Mouse (Mus musculus): Measurements from ENCODE around the gene Ppef2.

The Ppef2 gene

DNA sequence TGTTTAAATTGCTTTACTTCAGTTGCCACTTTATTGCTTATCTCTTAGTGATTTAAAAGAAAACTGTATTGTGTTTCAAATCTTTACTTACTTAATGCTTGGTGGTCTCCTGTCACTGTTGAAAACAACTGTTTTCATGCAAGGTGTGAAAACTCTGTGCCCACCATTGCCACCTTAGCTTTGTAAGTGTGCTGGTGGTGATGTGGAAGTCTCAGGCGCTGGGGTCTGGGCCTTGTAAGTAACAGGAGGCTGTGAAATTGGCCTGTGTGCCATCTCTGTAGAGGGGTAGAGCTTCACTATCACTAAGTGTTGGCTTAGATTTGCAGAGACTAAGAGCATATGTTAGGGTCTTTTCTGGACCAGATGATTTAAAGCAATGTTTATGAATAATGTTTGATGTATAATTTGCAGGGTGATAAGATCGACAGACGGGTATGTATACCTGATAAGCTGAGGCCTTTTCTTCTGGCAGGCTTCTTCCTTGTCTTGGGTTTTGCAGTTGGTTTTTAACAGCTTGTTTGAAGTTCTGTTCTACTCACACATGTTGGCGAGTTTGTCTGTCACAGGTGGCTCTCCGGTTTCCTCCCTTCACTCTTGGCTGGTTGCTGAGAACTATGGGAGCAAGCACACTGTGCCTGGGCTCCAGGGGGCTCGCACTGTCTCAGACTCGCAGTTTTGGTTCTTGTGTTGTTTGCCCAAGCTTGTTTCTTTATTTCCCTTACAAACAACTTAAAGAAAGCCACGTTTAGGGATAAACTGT, 72.8 kb downstream of the Ppef2 start:
- DNase-seq: no peak

All from right cerebral cortex, adult 18-20 months (tissue).